Mouse (Mus musculus): Measurements from ENCODE around the gene Ccdc159.

The Ccdc159 gene

GRCm38 (mm10) chr9:21932006-21932405, 4.7 kb downstream of the Ccdc159 start:
- in situ Hi-C loops (cut with MboI; ENCODE audit: low pct_unique_long_range_greater_than_20kb in 1 of 2, low sequenced_read_pairs in 2 of 2, unreplicated experiment in 1 of 2), result no loop called here

- in situ Hi-C loops (cut with MboI; ENCODE audit: low pct_unique_long_range_greater_than_20kb in 1 of 2, low sequenced_read_pairs in 2 of 2, unreplicated experiment in 1 of 2), result no loop called here
Measured at GRCm38 (mm10) chr9:21932445-21933137, 5.3 kb downstream of the Ccdc159 start.

GRCm38 (mm10) chr9:21934021-21934420, 6.8 kb downstream of the Ccdc159 start:
- in situ Hi-C loops (cut with MboI; ENCODE audit: low pct_unique_long_range_greater_than_20kb in 1 of 2, low sequenced_read_pairs in 2 of 2, unreplicated experiment in 1 of 2), result no loop called here

GRCm38 (mm10) chr9:21935466-21936131, 8.3 kb downstream of the Ccdc159 start:
- in situ Hi-C loops (cut with MboI; ENCODE audit: low pct_unique_long_range_greater_than_20kb in 1 of 2, low sequenced_read_pairs in 2 of 2, unreplicated experiment in 1 of 2), result no loop called here

- in situ Hi-C loops (cut with MboI; ENCODE audit: low pct_unique_long_range_greater_than_20kb in 1 of 2, low sequenced_read_pairs in 2 of 2, unreplicated experiment in 1 of 2), result no loop called here
Measured at GRCm38 (mm10) chr9:21936692-21937570, 9.7 kb downstream of the Ccdc159 start, which contains the start of gene Plppr2. Gene Plppr2 (plus strand): TSS chr9:21937033.

- in situ Hi-C loops (cut with MboI; ENCODE audit: low pct_unique_long_range_greater_than_20kb in 1 of 2, low sequenced_read_pairs in 2 of 2, unreplicated experiment in 1 of 2), result no loop called here
Measured at GRCm38 (mm10) chr9:21937711-21938175, 10.5 kb downstream of the Ccdc159 start.

- in situ Hi-C loops (cut with MboI; ENCODE audit: low pct_unique_long_range_greater_than_20kb in 1 of 2, low sequenced_read_pairs in 2 of 2, unreplicated experiment in 1 of 2), result no loop called here
Measured at GRCm38 (mm10) chr9:21938234-21938855, 11.1 kb downstream of the Ccdc159 start.

GRCm38 (mm10) chr9:21943046-21943445, 15.8 kb downstream of the Ccdc159 start:
- in situ Hi-C loops (cut with MboI; ENCODE audit: low pct_unique_long_range_greater_than_20kb in 1 of 2, low sequenced_read_pairs in 2 of 2, unreplicated experiment in 1 of 2), result no loop called here

- in situ Hi-C loops (cut with MboI; ENCODE audit: low pct_unique_long_range_greater_than_20kb in 1 of 2, low sequenced_read_pairs in 2 of 2, unreplicated experiment in 1 of 2), result no loop called here
Measured at GRCm38 (mm10) chr9:21943638-21944037, 16.4 kb downstream of the Ccdc159 start.

- in situ Hi-C loops (cut with MboI; ENCODE audit: low pct_unique_long_range_greater_than_20kb in 1 of 2, low sequenced_read_pairs in 2 of 2, unreplicated experiment in 1 of 2), result no loop called here
Measured at GRCm38 (mm10) chr9:21944267-21944666, 17.0 kb downstream of the Ccdc159 start.

- in situ Hi-C loops (cut with MboI; ENCODE audit: low pct_unique_long_range_greater_than_20kb in 1 of 2, low sequenced_read_pairs in 2 of 2, unreplicated experiment in 1 of 2), result no loop called here
Measured at GRCm38 (mm10) chr9:21947540-21948130, 20.4 kb downstream of the Ccdc159 start.

- in situ Hi-C loops (cut with MboI; ENCODE audit: low pct_unique_long_range_greater_than_20kb in 1 of 2, low sequenced_read_pairs in 2 of 2, unreplicated experiment in 1 of 2), result no loop called here
Measured at GRCm38 (mm10) chr9:21948146-21948545, 20.9 kb downstream of the Ccdc159 start.

- in situ Hi-C loops (cut with MboI; ENCODE audit: low pct_unique_long_range_greater_than_20kb in 1 of 2, low sequenced_read_pairs in 2 of 2, unreplicated experiment in 1 of 2), result no loop called here
Measured at GRCm38 (mm10) chr9:21948790-21949189, 21.5 kb downstream of the Ccdc159 start.

- in situ Hi-C loops (cut with MboI; ENCODE audit: low pct_unique_long_range_greater_than_20kb in 1 of 2, low sequenced_read_pairs in 2 of 2, unreplicated experiment in 1 of 2), result no loop called here
Measured at GRCm38 (mm10) chr9:21950322-21950721, 23.1 kb downstream of the Ccdc159 start.

- in situ Hi-C loops (cut with MboI; ENCODE audit: low pct_unique_long_range_greater_than_20kb in 1 of 2, low sequenced_read_pairs in 2 of 2, unreplicated experiment in 1 of 2), result no loop called here
Measured at GRCm38 (mm10) chr9:21951977-21952376, 24.7 kb downstream of the Ccdc159 start.

GRCm38 (mm10) chr9:21953600-21953999, 26.3 kb downstream of the Ccdc159 start:
- in situ Hi-C loops (cut with MboI; ENCODE audit: low pct_unique_long_range_greater_than_20kb in 1 of 2, low sequenced_read_pairs in 2 of 2, unreplicated experiment in 1 of 2), result no loop called here

- in situ Hi-C loops (cut with MboI; ENCODE audit: low pct_unique_long_range_greater_than_20kb in 1 of 2, low sequenced_read_pairs in 2 of 2, unreplicated experiment in 1 of 2), result no loop called here
Measured at GRCm38 (mm10) chr9:21954635-21955034, 27.4 kb downstream of the Ccdc159 start.

- in situ Hi-C loops (cut with MboI; ENCODE audit: low pct_unique_long_range_greater_than_20kb in 1 of 2, low sequenced_read_pairs in 2 of 2, unreplicated experiment in 1 of 2), result no loop called here
Measured at GRCm38 (mm10) chr9:21955225-21955569, 27.9 kb downstream of the Ccdc159 start.

Data from mouse embryonic stem cell (cell line).